Mouse (Mus musculus): Measurements from ENCODE around the gene Wdr46. TPM values are rescaled to one million over a fixed set of nuclear protein-coding genes. Genes with fewer than 3 reads are reported as not detected.

Wdr46 gene
- total and polyA plus RNA-seq, 2 experiments from 2014 or later, result 18.9 to 23.2 TPM

DNA sequence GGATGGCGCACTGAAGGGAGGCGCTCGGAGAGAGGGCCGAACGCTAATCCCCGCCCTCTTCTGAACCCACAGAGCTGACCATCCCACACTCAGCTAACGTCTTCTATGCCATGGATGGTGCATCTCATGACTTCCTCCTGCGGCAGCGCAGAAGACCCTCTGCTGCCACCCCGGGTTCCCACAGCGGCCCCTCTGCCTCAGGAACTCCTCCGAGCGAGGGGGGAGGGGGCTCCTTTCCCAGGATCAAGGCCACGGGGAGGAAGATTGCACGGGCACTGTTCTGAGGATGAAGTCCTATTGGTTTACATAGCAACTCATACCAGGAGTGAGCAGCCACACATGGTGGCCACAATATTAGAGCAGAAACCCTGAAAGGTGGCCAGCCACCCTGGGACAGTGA lies 3.5 kb upstream of the Wdr46 start:
- Histone ChIP-seq H3K4me1 (ENCODE audit: insufficient read depth) (peaks cover 12% of the 10 kb centered on the region), H3K9me3 (ENCODE audit: low read length) (no peaks in the 10 kb centered on the region), H3K27me3 (ENCODE audit: insufficient read depth, low read length) (no peaks in the 10 kb centered on the region), H3K4me3 (ENCODE audit: low read depth, low read length) (no peak overlapping the region), H3K9ac (no peak overlapping the region), H3K36me3 (ENCODE audit: insufficient read depth) (peaks cover 27% of the 10 kb centered on the region), H3K4me2 (ENCODE audit: low read depth) (no peak overlapping the region), H3K27ac (ENCODE audit: low read depth, low read length) (no peak overlapping the region)
- WGBS, result 85% methylated on average over 15 of the region's 15 CpGs
- DNase-seq (no peak), ATAC-seq (no peak)
- TF ChIP-seq CTCF (IDR thresholded peaks at IDR 0.05; ENCODE audit: low read depth), result no peak

DNA sequence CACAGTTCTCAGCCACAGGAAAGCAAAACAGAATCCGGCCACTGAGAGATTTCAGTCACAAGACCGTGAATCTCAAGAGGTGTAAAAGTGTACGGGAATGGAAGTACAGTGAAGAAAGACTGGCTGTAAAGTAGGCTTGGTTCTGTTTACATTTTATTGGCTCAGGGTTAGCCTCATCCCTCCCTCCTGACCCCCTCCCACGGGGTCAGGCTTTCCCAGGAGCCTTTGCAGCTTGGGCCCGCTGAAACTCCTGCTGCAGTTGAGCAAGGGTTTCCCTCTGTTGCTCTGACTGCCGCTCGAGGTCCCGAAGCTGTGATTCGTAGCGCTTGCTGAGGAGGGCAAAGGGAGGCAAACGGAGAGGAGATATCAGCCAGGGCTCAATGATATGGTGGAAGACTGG lies 1.7 kb upstream of the Wdr46 start:
- no peaks in the 10 kb centered on the region for H3K9me3 ChIP-seq (ENCODE audit: low read length)
- H3K9ac ChIP-seq, result no peak overlapping the region
- H3K4me3 ChIP-seq (ENCODE audit: low read depth, low read length), result no peak overlapping the region
- H3K4me2 ChIP-seq (ENCODE audit: low read depth), result no peak overlapping the region
- H3K4me1 ChIP-seq (ENCODE audit: insufficient read depth), result peaks cover 12% of the 10 kb centered on the region
- DNase-seq (no peak), ATAC-seq (no peak)
- WGBS, result 87% methylated on average over 11 of the region's 11 CpGs
- H3K27me3 ChIP-seq (ENCODE audit: insufficient read depth, low read length), result no peaks in the 10 kb centered on the region
- no peak for TF ChIP-seq CTCF (IDR thresholded peaks at IDR 0.05; ENCODE audit: low read depth)
- peaks cover 31% of the 10 kb centered on the region for H3K36me3 ChIP-seq (ENCODE audit: insufficient read depth)
- no peak overlapping the region for H3K27ac ChIP-seq (ENCODE audit: low read depth, low read length)

DNA sequence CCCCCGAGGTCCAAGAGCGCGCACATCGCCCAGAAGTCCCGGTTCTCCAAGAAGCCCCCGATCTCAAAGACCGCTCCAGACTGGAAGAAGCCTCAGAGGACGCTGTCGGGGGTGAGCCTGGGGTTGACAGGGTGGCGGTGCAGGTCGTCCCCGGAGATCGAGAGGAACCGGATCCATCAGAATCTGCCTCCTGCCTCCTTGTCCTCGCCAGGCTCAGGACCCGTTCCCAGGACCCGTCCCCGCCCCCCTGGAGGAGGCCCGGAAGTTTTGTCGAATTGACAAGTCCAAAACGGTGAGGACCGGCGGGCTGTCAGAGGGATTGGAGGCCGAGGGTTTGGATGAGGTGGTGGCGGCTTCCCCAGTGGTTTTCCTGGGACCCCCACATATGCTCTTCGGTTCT lies 521 bp downstream of the Wdr46 start:
- H3K27ac ChIP-seq (ENCODE audit: low read depth, low read length), result no peak overlapping the region
- H3K9ac ChIP-seq, result peak overlapping the region; percentile 71
- no peak for ATAC-seq
- no peaks in the 10 kb centered on the region for H3K9me3 ChIP-seq (ENCODE audit: low read length)
- no peak for DNase-seq
- H3K4me2 ChIP-seq (ENCODE audit: low read depth), result peak overlapping the region; percentile 93
- WGBS, result 3% methylated on average over 26 of the region's 26 CpGs
- H3K4me1 ChIP-seq (ENCODE audit: insufficient read depth), result peaks cover 12% of the 10 kb centered on the region
- no peak for TF ChIP-seq CTCF (IDR thresholded peaks at IDR 0.05; ENCODE audit: low read depth)
- H3K4me3 ChIP-seq (ENCODE audit: low read depth, low read length), result peak overlapping the region; percentile 68
- H3K36me3 ChIP-seq (ENCODE audit: insufficient read depth), result peaks cover 38% of the 10 kb centered on the region
- no peaks in the 10 kb centered on the region for H3K27me3 ChIP-seq (ENCODE audit: insufficient read depth, low read length)

DNA sequence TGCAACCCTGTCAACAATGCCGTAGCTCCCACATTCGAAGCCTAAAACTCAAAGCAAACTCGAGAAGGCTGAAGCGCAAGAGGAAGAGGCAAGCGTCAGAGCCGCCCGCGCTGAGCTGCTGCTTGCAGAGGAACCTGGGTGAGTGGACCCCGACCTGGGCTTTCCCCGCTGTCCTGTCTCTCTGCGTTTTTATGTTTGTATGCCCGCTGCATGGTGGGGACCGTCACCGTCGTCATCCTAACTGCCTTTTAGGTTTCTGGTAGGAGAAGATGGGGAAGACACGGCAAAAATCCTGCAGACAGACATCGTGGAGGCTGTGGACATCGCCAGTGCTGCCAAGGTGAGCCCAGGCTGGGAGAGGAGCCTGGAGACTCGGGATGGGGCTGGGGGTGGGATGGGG lies 921 bp downstream of the Wdr46 start:
- Histone ChIP-seq H3K36me3 (ENCODE audit: insufficient read depth) (peaks cover 41% of the 10 kb centered on the region), H3K9me3 (ENCODE audit: low read length) (no peaks in the 10 kb centered on the region)
- DNase-seq, result no peak

DNA sequence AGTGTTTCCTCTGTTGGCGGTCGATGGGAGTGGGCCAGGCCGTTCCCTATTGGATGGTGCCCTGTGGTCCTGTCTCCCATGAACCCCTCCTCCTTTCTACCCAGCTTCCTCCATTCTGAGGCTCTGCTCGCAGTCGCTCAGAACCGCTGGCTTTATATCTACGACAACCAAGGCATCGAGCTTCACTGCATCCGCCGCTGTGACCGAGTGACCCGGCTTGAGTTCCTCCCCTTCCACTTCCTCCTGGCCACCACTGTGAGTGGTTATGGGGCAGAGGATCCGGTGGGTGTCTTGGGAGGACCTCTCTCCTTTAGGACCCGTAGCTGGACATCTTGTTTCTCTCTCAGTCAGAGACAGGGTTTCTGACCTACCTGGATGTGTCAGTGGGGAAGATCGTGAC lies 3.0 kb downstream of the Wdr46 start:
- Histone ChIP-seq H3K4me2 (ENCODE audit: low read depth) (no peak overlapping the region), H3K4me1 (ENCODE audit: insufficient read depth) (peaks cover 12% of the 10 kb centered on the region), H3K4me3 (ENCODE audit: low read depth, low read length) (no peak overlapping the region), H3K27me3 (ENCODE audit: insufficient read depth, low read length) (no peaks in the 10 kb centered on the region), H3K9me3 (ENCODE audit: low read length) (no peaks in the 10 kb centered on the region), H3K36me3 (ENCODE audit: insufficient read depth) (peaks cover 42% of the 10 kb centered on the region), H3K9ac (no peak overlapping the region), H3K27ac (ENCODE audit: low read depth, low read length) (no peak overlapping the region)
- ATAC-seq (no peak), DNase-seq (no peak)
- 96% methylated on average over 15 of the region's 15 CpGs for WGBS
- no peak for TF ChIP-seq CTCF (IDR thresholded peaks at IDR 0.05; ENCODE audit: low read depth)

More for the DNA sequence above, 921 bp downstream of the Wdr46 start:
- 66% methylated on average over 19 of the region's 19 CpGs for WGBS
- ATAC-seq, result no peak
- Histone ChIP-seq H3K27ac (ENCODE audit: low read depth, low read length) (no peak overlapping the region), H3K4me3 (ENCODE audit: low read depth, low read length) (peak overlapping the region; percentile 68), H3K4me2 (ENCODE audit: low read depth) (peak overlapping the region; percentile 93), H3K9ac (peak overlapping the region; percentile 71), H3K4me1 (ENCODE audit: insufficient read depth) (peaks cover 12% of the 10 kb centered on the region), H3K27me3 (ENCODE audit: insufficient read depth, low read length) (no peaks in the 10 kb centered on the region)
- no peak for TF ChIP-seq CTCF (IDR thresholded peaks at IDR 0.05; ENCODE audit: low read depth)

DNA sequence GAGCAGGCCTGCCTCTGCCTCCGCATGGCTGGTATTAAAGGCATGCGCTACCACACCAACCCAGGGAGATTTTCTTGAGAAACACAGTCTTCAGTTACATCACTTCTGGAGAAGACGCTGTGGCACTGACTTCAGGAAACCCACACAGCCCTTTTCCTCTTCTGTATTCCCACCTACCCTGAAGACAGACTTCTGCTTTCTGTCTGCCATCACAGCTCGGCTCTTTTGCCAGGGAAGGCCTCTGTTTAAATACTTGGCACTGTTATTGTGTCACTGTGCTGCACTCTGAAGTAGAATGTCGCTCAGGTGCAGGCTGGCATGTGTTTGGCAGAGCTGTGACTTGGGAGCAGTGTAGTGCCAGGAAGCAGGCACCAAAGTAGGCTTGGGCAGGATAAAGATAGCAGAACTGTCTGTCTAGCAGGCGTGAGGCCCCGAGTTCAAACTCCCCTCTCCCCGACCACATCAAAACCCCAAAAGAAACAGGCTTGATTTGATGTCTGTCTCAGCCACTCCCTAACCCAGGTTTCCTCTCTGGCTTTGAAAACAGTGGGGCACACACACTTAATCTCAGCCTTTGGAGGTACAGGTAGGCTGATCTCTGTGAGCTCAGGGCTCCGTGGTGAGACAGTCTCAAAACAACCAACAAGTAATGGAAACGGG lies 7.1 kb downstream of the Wdr46 start:
- Histone ChIP-seq H3K27me3 (ENCODE audit: insufficient read depth, low read length) (no peaks in the 10 kb centered on the region), H3K36me3 (ENCODE audit: insufficient read depth) (peaks cover 53% of the 10 kb centered on the region), H3K4me1 (ENCODE audit: insufficient read depth) (peaks cover 9% of the 10 kb centered on the region; the same call in 1 of the 2 replicates), H3K9ac (no peak overlapping the region), H3K27ac (ENCODE audit: low read depth, low read length) (no peak overlapping the region), H3K9me3 (ENCODE audit: low read length) (no peaks in the 10 kb centered on the region), H3K4me3 (ENCODE audit: low read depth, low read length) (no peak overlapping the region), H3K4me2 (ENCODE audit: low read depth) (no peak overlapping the region)
- no peak for TF ChIP-seq CTCF (IDR thresholded peaks at IDR 0.05; ENCODE audit: low read depth)
- ATAC-seq (no peak), DNase-seq (no peak)
- WGBS, result 90% methylated on average over 10 of the region's 10 CpGs

DNA sequence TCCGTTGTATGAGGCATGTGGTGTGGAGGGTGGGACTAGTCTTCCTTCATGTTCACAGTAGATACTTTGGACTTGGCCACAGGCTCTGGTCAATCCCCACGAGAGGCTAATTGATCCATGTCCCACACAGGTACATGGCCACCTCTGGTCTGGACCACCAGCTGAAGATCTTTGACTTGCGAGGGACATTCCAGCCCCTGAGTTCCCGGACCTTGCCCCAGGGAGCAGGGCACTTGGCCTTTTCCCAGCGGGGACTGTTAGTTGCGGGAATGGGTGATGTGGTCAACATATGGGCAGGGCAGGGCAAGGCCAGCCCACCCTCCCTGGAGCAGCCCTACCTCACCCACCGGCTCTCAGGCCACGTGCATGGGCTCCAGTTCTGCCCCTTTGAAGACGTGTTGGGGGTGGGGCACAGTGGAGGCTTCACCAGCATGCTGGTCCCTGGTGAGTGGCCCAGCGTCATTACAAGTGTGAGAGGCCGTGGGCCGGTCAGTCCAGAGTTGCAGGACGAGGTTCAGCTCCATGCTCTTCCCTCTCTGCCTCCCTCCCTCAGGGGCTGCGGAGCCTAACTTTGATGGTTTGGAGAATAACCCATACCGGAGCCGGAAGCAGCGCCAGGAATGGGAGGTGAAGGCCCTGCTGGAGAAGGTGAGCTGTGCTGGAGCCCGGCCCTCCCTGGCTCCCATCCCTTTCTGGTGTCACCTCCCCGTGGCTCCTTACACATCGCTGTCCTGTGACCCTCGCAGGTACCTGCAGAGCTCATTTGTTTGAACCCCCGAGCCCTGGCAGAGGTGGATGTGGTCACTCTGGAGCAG lies 7.8 kb downstream of the Wdr46 start:
- H3K4me2 ChIP-seq (ENCODE audit: low read depth), result no peak overlapping the region
- H3K36me3 ChIP-seq (ENCODE audit: insufficient read depth), result peaks cover 54% of the 10 kb centered on the region
- no peaks in the 10 kb centered on the region for H3K27me3 ChIP-seq (ENCODE audit: insufficient read depth, low read length)
- no peak overlapping the region for H3K9ac ChIP-seq
- WGBS, result 91% methylated on average over 22 of the region's 22 CpGs
- no peak overlapping the region for H3K4me3 ChIP-seq (ENCODE audit: low read depth, low read length)
- no peak for TF ChIP-seq CTCF (IDR thresholded peaks at IDR 0.05; ENCODE audit: low read depth)
- DNase-seq, result no peak
- no peak overlapping the region for H3K27ac ChIP-seq (ENCODE audit: low read depth, low read length)
- no peak for ATAC-seq
- no peaks in the 10 kb centered on the region for H3K9me3 ChIP-seq (ENCODE audit: low read length)
- peaks cover 9% of the 10 kb centered on the region; the same call in 1 of the 2 replicates for H3K4me1 ChIP-seq (ENCODE audit: insufficient read depth)
